Mouse (Mus musculus) embryonic fibroblast, embryonic 13.5 days (primary cell): ENCODE data around the gene Npepl1.

Experiments used
- CTCF ChIP-seq: IDR thresholded peaks from 2 replicates; pipeline ENCODE4 v1.5.1; 2011; ENCODE audit warnings: mild to moderate bottlenecking, control low read depth, low read length, moderate library complexity, borderline replicate concordance; ENCODE audit not compliant: insufficient read depth
- POLR2A ChIP-seq: IDR thresholded peaks from 2 replicates; pipeline ENCODE4 v1.6.1; 2011; ENCODE audit warnings: low read depth, mild to moderate bottlenecking, control low read depth, low read length, moderate library complexity

GRCm38 (mm10) chr2:174081833-174082232, 28.3 kb upstream of the Npepl1 start:
- TF ChIP-seq CTCF (no peak), POLR2A (no peak)
